Mouse (Mus musculus): ENCODE data around the gene Prepl. TPM values are rescaled to one million over a fixed set of nuclear protein-coding genes. Genes with fewer than 3 reads are reported as not detected.

Gene Prepl
- polyA plus RNA-seq, 1 experiment from 2014 or later = 13.8 TPM

DNA sequence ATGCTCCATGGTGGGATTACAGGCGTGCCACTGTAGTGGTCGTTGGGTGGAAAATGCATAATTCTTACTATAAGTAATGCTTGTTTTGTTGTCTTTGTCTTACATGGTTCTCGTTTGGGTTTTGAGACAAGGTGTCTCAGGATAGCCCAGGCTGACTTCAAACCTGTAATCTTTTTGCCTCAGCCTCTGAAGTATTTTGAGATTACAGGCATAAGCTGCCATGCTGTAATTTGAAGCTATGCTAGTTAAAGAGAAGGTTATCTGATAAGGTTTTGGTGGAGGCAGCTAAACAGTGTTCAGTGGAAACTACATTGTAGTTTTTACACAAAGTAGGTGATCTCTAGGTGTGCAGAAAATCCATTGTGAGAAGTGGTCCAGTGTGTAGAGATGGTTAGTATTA is 71.7 kb downstream of the Prepl start:
- Histone ChIP-seq H3K27me3 (replicated peaks; ENCODE audit: control insufficient read depth, insufficient read depth, low read length) (no peaks in the 10 kb centered on the region), H3K36me3 (ENCODE audit: control insufficient read depth, insufficient read depth) (no peaks in the 10 kb centered on the region), H3K4me2 (replicated peaks; ENCODE audit: low read depth) (no peak overlapping the region), H3K4me3 (ENCODE audit: low read depth, low read length) (no peak overlapping the region), H3K27ac (ENCODE audit: low read depth, low read length) (no peak overlapping the region), H3K4me1 (replicated peaks; ENCODE audit: control insufficient read depth, insufficient read depth, low read length) (no peaks in the 10 kb centered on the region), H3K9ac (ENCODE audit: low read depth, low read length) (no peak overlapping the region), H3K9me3 (ENCODE audit: control insufficient read depth) (no peaks in the 10 kb centered on the region)
- no peak for ATAC-seq
- 92% methylated on average over 3 of the region's 3 CpGs for WGBS
- no peak for TF ChIP-seq CTCF (IDR thresholded peaks at IDR 0.05; ENCODE audit: low read depth)

GRCm38 (mm10) chr17:85014632-85015031 is 75.4 kb downstream of the Prepl start:
- no peak overlapping the region for H3K4me3 ChIP-seq (ENCODE audit: low read depth, low read length)
- no peaks in the 10 kb centered on the region for H3K27me3 ChIP-seq (replicated peaks; ENCODE audit: control insufficient read depth, insufficient read depth, low read length)
- no peak overlapping the region for H3K27ac ChIP-seq (ENCODE audit: low read depth, low read length)
- no peaks in the 10 kb centered on the region for H3K9me3 ChIP-seq (ENCODE audit: control insufficient read depth)
- no peaks in the 10 kb centered on the region for H3K4me1 ChIP-seq (replicated peaks; ENCODE audit: control insufficient read depth, insufficient read depth, low read length)
- 91% methylated on average over 3 of the region's 3 CpGs for WGBS
- H3K4me2 ChIP-seq (replicated peaks; ENCODE audit: low read depth) = no peak overlapping the region
- peaks cover 10% of the 10 kb centered on the region; the same call in 1 of the 2 replicates for H3K36me3 ChIP-seq (ENCODE audit: control insufficient read depth, insufficient read depth)
- no peak overlapping the region for H3K9ac ChIP-seq (ENCODE audit: low read depth, low read length)
- no peak for ATAC-seq
- TF ChIP-seq CTCF (IDR thresholded peaks at IDR 0.05; ENCODE audit: low read depth) = no peak

DNA sequence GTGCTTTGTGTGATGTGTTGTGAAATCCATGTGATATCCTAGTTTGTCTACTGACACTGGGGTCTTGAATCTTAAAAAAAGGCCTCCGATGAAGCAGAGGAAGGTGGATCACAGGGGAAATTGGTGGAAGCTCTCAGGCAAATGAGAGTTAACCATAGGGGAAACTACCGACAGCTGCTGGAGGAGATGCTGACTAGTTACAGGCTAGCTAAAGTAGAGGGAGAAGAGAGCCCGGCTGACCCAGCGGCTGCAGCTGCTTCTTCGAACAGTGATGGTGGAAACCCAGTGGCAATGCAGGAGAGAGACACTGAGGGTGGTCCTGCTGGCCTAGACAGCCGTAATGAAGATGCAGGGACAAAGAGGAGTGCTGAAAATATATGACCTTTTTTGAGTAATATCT is 76.6 kb downstream of the Prepl start:
- Histone ChIP-seq H3K27me3 (replicated peaks; ENCODE audit: control insufficient read depth, insufficient read depth, low read length) (no peaks in the 10 kb centered on the region), H3K4me3 (ENCODE audit: low read depth, low read length) (no peak overlapping the region), H3K27ac (ENCODE audit: low read depth, low read length) (no peak overlapping the region), H3K9me3 (ENCODE audit: control insufficient read depth) (no peaks in the 10 kb centered on the region), H3K9ac (ENCODE audit: low read depth, low read length) (no peak overlapping the region), H3K36me3 (ENCODE audit: control insufficient read depth, insufficient read depth) (peaks cover 10% of the 10 kb centered on the region; the same call in 1 of the 2 replicates), H3K4me2 (replicated peaks; ENCODE audit: low read depth) (no peak overlapping the region), H3K4me1 (replicated peaks; ENCODE audit: control insufficient read depth, insufficient read depth, low read length) (no peaks in the 10 kb centered on the region)
- 85% methylated on average over 6 of the region's 6 CpGs for WGBS
- no peak for TF ChIP-seq CTCF (IDR thresholded peaks at IDR 0.05; ENCODE audit: low read depth)
- no peak for ATAC-seq

Other genes starting within 250 kb of the Prepl start
- 59.2 and 64.3 TPM in 2 replicates for gene Ppm1b, start 133.5 kb downstream of the Prepl start, polyA plus RNA-seq (2015; fragmentation: Nextera tagmentation; extraction: Ambion mirVana)
- gene Slc3a1, start 61.9 kb downstream of the Prepl start, polyA plus RNA-seq (2015; fragmentation: Nextera tagmentation; extraction: Ambion mirVana) = 121 and 130 TPM in 2 replicates
- gene Camkmt, start 311 bp upstream of the Prepl start, polyA plus RNA-seq (2015; fragmentation: Nextera tagmentation; extraction: Ambion mirVana) = 7.7 and 9.2 TPM in 2 replicates